Comparison of ENCODE assay signal across 30 mouse cellular contexts in the genomic region with DNA sequence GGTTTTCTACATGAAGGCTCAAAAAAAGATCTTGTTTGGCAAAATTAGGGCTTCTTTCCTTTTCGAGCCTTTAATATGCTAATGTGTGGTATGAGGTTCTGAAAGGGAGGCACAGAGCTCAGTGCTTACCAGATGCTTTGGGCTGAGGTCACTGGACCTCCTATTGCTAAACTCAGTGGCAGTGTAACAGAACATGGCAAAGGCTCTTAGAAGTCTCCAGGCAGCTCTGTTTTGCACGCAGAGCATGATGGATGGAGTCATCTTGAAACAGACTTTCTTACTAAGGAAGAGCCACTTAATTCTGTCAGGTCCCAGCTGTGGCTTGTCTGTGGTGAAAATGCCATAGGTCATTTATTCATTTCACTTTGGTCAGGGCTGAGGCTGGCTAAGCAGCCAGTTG. TPM values are rescaled to one million over a fixed set of nuclear protein-coding genes. Genes with fewer than 3 reads are reported as not detected.
DNase-seq lines count a peak whose midpoint lies in the region; ATAC-seq and TF ChIP-seq lines count a peak whose summit lies in the region.
"Had no signal": no experiment of that assay in that cellular context is flagged by ENCODE, and none has a peak within 500 bp of the region (broad histone marks: within the 10 kb centered on the region; RNA-seq: fewer than 3 reads in every experiment).

No protein-coding gene starts in this region.

- DNase-seq in liver, embryonic 11.5 days (ENCODE audit: low spot score): no peak
- peak; percentile 83 for DNase-seq in R1 (ENCODE audit: low read depth, low spot score)
- DNase-seq in hindbrain, embryonic 11.5 days (ENCODE audit: low spot score): no peak
- DNase-seq in cerebellum, adult 9-10 months: no peak
- DNase-seq: adrenal gland, adult 2 months; adrenal gland, postnatal 36 days; cerebellum, adult 2 months; cerebellum, postnatal 25 days; gastrocnemius, postnatal 25 days; heart, adult 18-20 months; kidney, adult 2 months; kidney, postnatal 4 days; layer of hippocampus, postnatal 36 days; liver; lung, postnatal 10 days; right cerebral cortex, adult 18-20 months; thymus, adult 2 months; thymus, postnatal 36 days had no signal

- no peaks in the 10 kb centered on the region for H3K27me3 ChIP-seq in liver, embryonic 12.5 days (replicated peaks)
- H3K27me3 ChIP-seq in liver, embryonic 11.5 days (replicated peaks; ENCODE audit: control insufficient read depth, insufficient read depth, low read length): no peaks in the 10 kb centered on the region
- no peaks in the 10 kb centered on the region for H3K27me3 ChIP-seq in E14TG2a.4 (ENCODE audit: insufficient read depth, low read length)
- H3K27me3 ChIP-seq in hindbrain, embryonic 11.5 days (ENCODE audit: control insufficient read depth, insufficient read depth, low read length): no peaks in the 10 kb centered on the region
- H3K27me3 ChIP-seq: forebrain, embryonic 15.5 days; heart, embryonic 12.5 days; intestine, embryonic 15.5 days; neural tube, embryonic 12.5 days; Patski had no signal

- H3K9me3 ChIP-seq in liver, embryonic 12.5 days (replicated peaks): no peaks in the 10 kb centered on the region
- H3K9me3 ChIP-seq in liver, embryonic 11.5 days (ENCODE audit: control insufficient read depth, low read length): peaks cover 3% of the 10 kb centered on the region; the same call in 1 of the 2 replicates
- no peaks in the 10 kb centered on the region for H3K9me3 ChIP-seq in E14TG2a.4 (ENCODE audit: low read length)
- no peaks in the 10 kb centered on the region for H3K9me3 ChIP-seq in hindbrain, embryonic 11.5 days (ENCODE audit: control insufficient read depth, low read length)
- H3K9me3 ChIP-seq: forebrain, embryonic 10.5 days; forebrain, embryonic 15.5 days; intestine, embryonic 15.5 days; neural tube, embryonic 12.5 days had no signal

- no peak for ATAC-seq in liver, embryonic 12.5 days
- ATAC-seq in liver, embryonic 11.5 days (replicated peaks; ENCODE audit: low FRiP score): no peak
- peak; percentile 35 for ATAC-seq in inflammation-experienced regulatory T-cells, adult 6 months
- ATAC-seq in hindbrain, embryonic 11.5 days (ENCODE audit: low FRiP score): no peak
- ATAC-seq: forebrain, embryonic 15.5 days; hindbrain, embryonic 16.5 days; intestine, embryonic 15.5 days; midbrain, embryonic 16.5 days; Patski had no signal

- H3K4me2 ChIP-seq in liver, embryonic 12.5 days: no peak overlapping the region
- no peak overlapping the region for H3K4me2 ChIP-seq in liver, embryonic 11.5 days
- no peak overlapping the region for H3K4me2 ChIP-seq in hindbrain, embryonic 11.5 days (replicated peaks; ENCODE audit: low read depth, low read length)
- H3K4me2 ChIP-seq: forebrain, embryonic 15.5 days; heart, embryonic 12.5 days; intestine, embryonic 15.5 days; neural tube, embryonic 12.5 days had no signal

- H3K36me3 ChIP-seq in liver, embryonic 12.5 days: no peaks in the 10 kb centered on the region
- H3K36me3 ChIP-seq in liver, embryonic 11.5 days (ENCODE audit: control insufficient read depth, insufficient read depth, low read length): no peaks in the 10 kb centered on the region
- no peaks in the 10 kb centered on the region for H3K36me3 ChIP-seq in E14TG2a.4 (ENCODE audit: insufficient read depth, low read length)
- H3K36me3 ChIP-seq in hindbrain, embryonic 11.5 days (ENCODE audit: control insufficient read depth, insufficient read depth, low read length): no peaks in the 10 kb centered on the region
- H3K36me3 ChIP-seq: forebrain, embryonic 10.5 days; forebrain, embryonic 15.5 days; heart, embryonic 12.5 days; intestine, embryonic 15.5 days; neural tube, embryonic 12.5 days had no signal

- no peak for TF ChIP-seq CTCF in E14TG2a.4 (conservative IDR thresholded peaks at IDR 0.05; ENCODE audit: low read length)

- WGBS in liver, embryonic 12.5 days (ENCODE audit: insufficient replicate concordance): 62% methylated on average over 2 of the region's 2 CpGs
- WGBS in liver, embryonic 11.5 days: 68% methylated on average over 2 of the region's 2 CpGs
- WGBS in hindbrain, embryonic 11.5 days: 54% methylated on average over 2 of the region's 2 CpGs

- H3K27ac ChIP-seq in liver, embryonic 12.5 days: 0 out of 2 replicates have a peak overlapping the region, but pooled peaks have one; percentile 36
- H3K27ac ChIP-seq in liver, embryonic 11.5 days (ENCODE audit: low read depth, low read length): no peak overlapping the region
- H3K27ac ChIP-seq in hindbrain, embryonic 11.5 days (ENCODE audit: low read depth, low read length): no peak overlapping the region
- H3K27ac ChIP-seq: forebrain, embryonic 10.5 days; forebrain, embryonic 15.5 days; intestine, embryonic 15.5 days; neural tube, embryonic 12.5 days; stomach, postnatal 0 days had no signal

- no peak overlapping the region for H3K9ac ChIP-seq in liver, embryonic 12.5 days
- no peak overlapping the region for H3K9ac ChIP-seq in liver, embryonic 11.5 days (ENCODE audit: low read depth, low read length)
- H3K9ac ChIP-seq in hindbrain, embryonic 11.5 days (ENCODE audit: low read depth, low read length): no peak overlapping the region
- H3K9ac ChIP-seq: forebrain, embryonic 15.5 days; heart, embryonic 12.5 days; intestine, embryonic 15.5 days; neural tube, embryonic 12.5 days had no signal

- peaks cover 48% of the 10 kb centered on the region for H3K4me1 ChIP-seq in liver, embryonic 12.5 days
- H3K4me1 ChIP-seq in liver, embryonic 11.5 days (replicated peaks; ENCODE audit: control insufficient read depth, insufficient read depth, low read length): no peaks in the 10 kb centered on the region
- peaks cover 65% of the 10 kb centered on the region for H3K4me1 ChIP-seq in E14TG2a.4 (replicated peaks; ENCODE audit: low read depth, low read length)
- H3K4me1 ChIP-seq in hindbrain, embryonic 11.5 days (replicated peaks; ENCODE audit: control insufficient read depth, insufficient read depth, low read length): no peaks in the 10 kb centered on the region
- H3K4me1 ChIP-seq: heart, embryonic 12.5 days had no signal

- H3K4me3 ChIP-seq in liver, embryonic 12.5 days: no peak overlapping the region
- H3K4me3 ChIP-seq in liver, embryonic 11.5 days (ENCODE audit: low read depth, low read length): no peak overlapping the region
- H3K4me3 ChIP-seq in E14TG2a.4 (replicated peaks; ENCODE audit: low read length): 0 out of 2 replicates have a peak overlapping the region, but pooled peaks have one; percentile 3
- H3K4me3 ChIP-seq in hindbrain, embryonic 11.5 days (ENCODE audit: low read depth, low read length): no peak overlapping the region
- H3K4me3 ChIP-seq: forebrain, embryonic 10.5 days; forebrain, embryonic 15.5 days; heart, embryonic 12.5 days; intestine, embryonic 15.5 days; neural tube, embryonic 12.5 days had no signal

RNA-seq across cellular contexts. Expression of a gene that starts 11.6 kb away (rescaled TPM):
- 18.5 and 18.7 TPM in 2 replicates for polyA plus RNA-seq in liver, embryonic 12.5 days (2016; fragmentation: Nextera tagmentation; extraction: Ambion mirVana)
- 18.7 and 21.8 TPM in 2 replicates for polyA plus RNA-seq in liver, embryonic 11.5 days (2014; fragmentation: Nextera tagmentation; extraction: Ambion mirVana)
- polyA plus RNA-seq in inflammation-experienced regulatory T-cells, adult 6 months (2017; shearing (Covaris generic)): 1 to 10 TPM in 2 of 3 experiments, under 1 TPM in 1; 0.78 to 4.6 (median 1.5) TPM
- 5.1 and 6.6 TPM in 2 replicates for polyA plus RNA-seq in hindbrain, embryonic 11.5 days (2014; fragmentation: Nextera tagmentation; extraction: Ambion mirVana)
